Mouse (Mus musculus): ENCODE measurements at regions not wholly inside any gene's neighbourhood (a gene's known extent, or its start where the extent isn't known, plus 50 kb on each side); places are given as distances from the start of the nearest gene placed in this dataset.

GRCm38 (mm10) chr5:96898120-96898672 lies 99.3 kb upstream of the Bmp2k start:
- no peak for DNase-seq (ENCODE audit: low read depth, low spot score)
- H3K4me1 ChIP-seq (ENCODE audit: control insufficient read depth in 1 of 2, insufficient read depth in 2 of 2, low read length in 2 of 2): no peaks in the 10 kb centered on the region
- H3K9ac ChIP-seq (ENCODE audit: control insufficient read depth, low read depth, low read length, poor library complexity, severe bottlenecking): no peak overlapping the region
- no peak for TF ChIP-seq NRF1 (IDR thresholded peaks at IDR 0.05; ENCODE audit: insufficient read depth, low read depth, low read length, poor library complexity, severe bottlenecking)
- TF ChIP-seq ELF1 (IDR thresholded peaks at IDR 0.05; ENCODE audit: low read depth, low read length): no peak
- no peak for TF ChIP-seq ZC3H11A (IDR thresholded peaks at IDR 0.05; ENCODE audit: low read depth, low read length)
- no peak for TF ChIP-seq HCFC1 (IDR thresholded peaks at IDR 0.05; ENCODE audit: low read depth, low read length)
- no peaks in the 10 kb centered on the region for H3K9me3 ChIP-seq (replicated peaks; ENCODE audit: insufficient read depth, low read length)
- no peak overlapping the region for H3K27ac ChIP-seq (ENCODE audit: control insufficient read depth, low read depth, low read length)
- no peaks in the 10 kb centered on the region for H3K36me3 ChIP-seq (ENCODE audit: control insufficient read depth in 1 of 2, insufficient read depth in 2 of 2, low read length in 2 of 2)
- no peaks in the 10 kb centered on the region for H3K79me2 ChIP-seq (ENCODE audit: control insufficient read depth, insufficient read depth, low read length, poor library complexity)
- H3K4me3 ChIP-seq (ENCODE audit: control insufficient read depth in 1 of 2, insufficient read depth in 1 of 2, low read depth in 2 of 2, low read length in 2 of 2): no peak overlapping the region
- H3K27me3 ChIP-seq (ENCODE audit: control insufficient read depth in 1 of 2, insufficient read depth in 2 of 2, low read length in 2 of 2): no peaks in the 10 kb centered on the region

- H3K79me2 ChIP-seq (ENCODE audit: control insufficient read depth, insufficient read depth, low read length, poor library complexity): no peaks in the 10 kb centered on the region
- no peaks in the 10 kb centered on the region for H3K9me3 ChIP-seq (replicated peaks; ENCODE audit: insufficient read depth, low read length)
- TF ChIP-seq ZC3H11A (IDR thresholded peaks at IDR 0.05; ENCODE audit: low read depth, low read length) (no peak), NELFE (IDR thresholded peaks at IDR 0.05; ENCODE audit: low read depth, low read length) (no peak), SIN3A (IDR thresholded peaks at IDR 0.05; ENCODE audit: low read length) (no peak), JUND (IDR thresholded peaks at IDR 0.05; ENCODE audit: low read depth, low read length) (no peak)
- H3K4me3 ChIP-seq (ENCODE audit: control insufficient read depth in 1 of 2, insufficient read depth in 1 of 2, low read depth in 2 of 2, low read length in 2 of 2): no peak overlapping the region
- no peaks in the 10 kb centered on the region for H3K36me3 ChIP-seq (ENCODE audit: control insufficient read depth in 1 of 2, insufficient read depth in 2 of 2, low read length in 2 of 2)
- no peak overlapping the region for H3K27ac ChIP-seq (ENCODE audit: control insufficient read depth, low read depth, low read length)
- H3K27me3 ChIP-seq (ENCODE audit: control insufficient read depth in 1 of 2, insufficient read depth in 2 of 2, low read length in 2 of 2): no peaks in the 10 kb centered on the region
- H3K4me1 ChIP-seq (ENCODE audit: control insufficient read depth in 1 of 2, insufficient read depth in 2 of 2, low read length in 2 of 2): no peaks in the 10 kb centered on the region
- no peak overlapping the region for H3K9ac ChIP-seq (ENCODE audit: control insufficient read depth, low read depth, low read length, poor library complexity, severe bottlenecking)
- DNase-seq (ENCODE audit: low read depth, low spot score): no peak
Observed at GRCm38 (mm10) chr5:96898695-96899094, 98.8 kb upstream of the Bmp2k start.

GRCm38 (mm10) chr5:96905572-96906271 lies 91.8 kb upstream of the Bmp2k start:
- H3K27me3 ChIP-seq (ENCODE audit: control insufficient read depth in 1 of 2, insufficient read depth in 2 of 2, low read length in 2 of 2): no peaks in the 10 kb centered on the region
- no peak for DNase-seq (ENCODE audit: low read depth, low spot score)
- peaks cover 0 to 11% of the 10 kb centered on the region in 2 experiments; a peak in 3 of 4 replicates for H3K4me1 ChIP-seq (ENCODE audit: control insufficient read depth in 1 of 2, insufficient read depth in 2 of 2, low read length in 2 of 2)
- H3K4me3 ChIP-seq (ENCODE audit: control insufficient read depth in 1 of 2, insufficient read depth in 1 of 2, low read depth in 2 of 2, low read length in 2 of 2): no peak overlapping the region
- no peak overlapping the region for H3K27ac ChIP-seq (ENCODE audit: control insufficient read depth, low read depth, low read length)
- H3K79me2 ChIP-seq (ENCODE audit: control insufficient read depth, insufficient read depth, low read length, poor library complexity): no peaks in the 10 kb centered on the region
- H3K36me3 ChIP-seq (ENCODE audit: control insufficient read depth in 1 of 2, insufficient read depth in 2 of 2, low read length in 2 of 2): peaks cover 0 to 17% of the 10 kb centered on the region in 2 experiments; a peak in 2 of 4 replicates
- H3K9ac ChIP-seq (ENCODE audit: control insufficient read depth, low read depth, low read length, poor library complexity, severe bottlenecking): no peak overlapping the region
- no peak for TF ChIP-seq ZNF384 (IDR thresholded peaks at IDR 0.05; ENCODE audit: low read depth, low read length)
- TF ChIP-seq KAT2A (conservative IDR thresholded peaks at IDR 0.05; ENCODE audit: low read depth, low read length): no peak
- no peaks in the 10 kb centered on the region for H3K9me3 ChIP-seq (replicated peaks; ENCODE audit: insufficient read depth, low read length)
